Mouse (Mus musculus) ZHBTc4 (cell line): ENCODE data around the gene Zcchc14.

Source experiments
- DNase-seq: peaks from one replicate; pipeline ENCODE4 v3.0.0-alpha.2; 2011; ENCODE audit warnings: low read depth, low spot score

Zcchc14 gene

DNA sequence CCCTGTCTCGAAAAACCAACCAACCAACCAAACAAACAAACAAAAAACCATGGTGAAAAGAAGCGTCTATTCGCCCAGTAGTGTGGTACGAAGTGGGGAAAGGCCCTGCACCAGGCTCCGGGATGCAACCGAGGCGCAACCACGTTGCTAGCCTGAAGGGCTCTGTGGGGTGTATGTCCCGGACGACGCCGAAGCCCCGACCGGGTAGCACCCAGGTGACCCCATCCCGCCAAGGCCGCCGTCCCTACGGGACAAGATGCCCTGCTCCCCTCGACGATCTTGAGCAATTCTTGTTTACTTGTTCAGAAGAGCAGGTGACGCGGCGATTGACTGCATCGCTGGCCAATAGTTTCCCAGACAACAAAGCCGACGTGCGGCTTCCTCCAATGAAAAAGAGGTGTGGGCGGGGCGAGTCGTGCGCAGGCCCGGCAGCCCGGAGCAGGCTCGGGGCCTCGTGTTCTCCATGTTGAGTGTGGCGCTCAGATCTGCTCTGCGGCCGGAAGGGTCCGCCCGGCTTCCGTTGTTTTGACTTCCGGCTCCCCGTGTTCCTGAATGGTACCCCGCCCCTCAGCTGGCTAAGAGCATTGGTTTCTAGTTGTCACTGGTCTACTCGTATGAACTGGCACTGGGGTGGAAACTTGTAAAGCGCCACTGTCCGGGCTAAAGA is 67.4 kb downstream of the Zcchc14 start:
- DNase-seq = peak; percentile 99

DNA sequence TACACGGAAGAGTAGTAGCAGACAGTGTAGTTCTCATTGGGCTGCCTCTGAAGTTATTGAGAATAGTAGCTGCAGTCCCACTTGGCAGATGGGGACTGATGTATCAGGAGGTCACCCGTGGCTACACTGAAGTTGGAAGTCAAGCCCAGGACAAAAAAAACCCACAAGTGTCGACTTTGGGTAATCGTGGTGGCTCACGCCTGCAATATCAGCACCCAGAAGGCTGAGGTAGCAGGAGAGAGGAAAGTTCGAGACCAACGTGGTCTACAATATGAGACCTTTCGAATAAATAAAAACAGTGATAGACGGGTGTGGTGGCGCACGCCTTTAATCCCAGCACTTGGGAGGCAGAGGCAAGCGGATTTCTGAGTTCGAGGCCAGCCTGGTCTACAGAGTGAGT is 68.0 kb downstream of the Zcchc14 start:
- DNase-seq = no peak

- no peak for DNase-seq
Measured at GRCm38 (mm10) chr8:121583653-121584052, 69.0 kb downstream of the Zcchc14 start.

DNA sequence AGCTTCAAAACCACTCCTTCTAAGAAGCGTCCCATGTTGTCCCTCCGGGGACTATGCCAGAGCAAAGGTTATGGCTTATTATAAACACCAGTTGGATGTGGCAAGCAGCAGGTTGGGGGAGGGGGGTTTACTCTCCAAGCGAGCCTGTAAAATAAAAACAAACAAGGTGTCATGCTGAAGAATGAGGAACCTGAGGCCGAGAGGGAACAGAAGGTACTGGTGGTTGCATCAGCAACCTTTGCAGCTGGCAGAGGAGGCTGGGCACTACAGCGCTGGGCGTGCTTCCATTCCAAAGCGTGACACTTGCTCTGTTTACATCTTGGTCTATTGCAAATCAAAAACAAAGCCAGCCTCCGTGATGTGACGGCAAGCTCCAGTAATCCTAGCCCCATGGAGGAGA is 72.2 kb downstream of the Zcchc14 start:
- DNase-seq = no peak

DNA sequence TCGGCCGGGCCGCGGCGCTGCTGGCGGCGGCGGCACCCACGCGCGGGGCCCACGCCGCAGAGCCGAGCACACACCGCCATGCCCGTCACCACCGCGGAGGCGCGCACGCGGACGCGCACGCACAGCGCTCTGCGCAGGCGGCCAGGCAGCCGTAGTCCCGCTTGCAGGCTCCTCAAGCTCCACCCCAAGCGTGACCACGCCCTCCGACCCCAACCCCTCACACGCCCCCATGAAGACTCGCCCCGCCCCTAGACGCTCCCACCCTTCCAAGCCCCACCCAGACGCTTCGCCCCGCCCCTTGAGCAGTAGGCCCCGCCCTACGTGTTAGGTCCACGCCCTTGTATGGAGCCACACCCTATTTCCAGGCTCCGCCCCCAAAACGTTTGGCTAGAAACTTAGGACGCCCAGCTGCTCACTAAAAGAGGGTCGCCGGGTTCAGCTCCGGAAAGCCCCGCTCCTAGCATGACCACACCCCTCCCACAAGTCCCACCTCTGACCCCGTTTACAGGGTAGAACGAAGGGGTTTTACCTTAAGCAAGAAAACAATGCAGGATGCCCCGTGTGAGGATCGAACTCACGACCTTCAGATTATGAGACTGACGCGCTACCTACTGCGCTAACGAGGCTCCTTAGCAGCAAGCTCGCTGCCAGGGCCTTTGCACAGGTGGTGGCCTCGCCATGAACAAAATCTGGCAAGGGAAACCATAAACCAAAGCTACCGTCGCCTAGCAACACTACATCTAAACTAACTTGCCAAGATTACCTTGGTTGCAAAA is 73.8 kb downstream of the Zcchc14 start, which contains the start of gene Fbxo31:
Fbxo31 (minus strand) TSS at position 131 of the 776 bp plus-strand sequence.
- peak; percentile 98 for DNase-seq

GRCm38 (mm10) chr8:121577751-121578675 is 74.7 kb downstream of the Zcchc14 start:
- no peak for DNase-seq

- DNase-seq = no peak
Measured at GRCm38 (mm10) chr8:121575661-121576060, 77.0 kb downstream of the Zcchc14 start.

DNA sequence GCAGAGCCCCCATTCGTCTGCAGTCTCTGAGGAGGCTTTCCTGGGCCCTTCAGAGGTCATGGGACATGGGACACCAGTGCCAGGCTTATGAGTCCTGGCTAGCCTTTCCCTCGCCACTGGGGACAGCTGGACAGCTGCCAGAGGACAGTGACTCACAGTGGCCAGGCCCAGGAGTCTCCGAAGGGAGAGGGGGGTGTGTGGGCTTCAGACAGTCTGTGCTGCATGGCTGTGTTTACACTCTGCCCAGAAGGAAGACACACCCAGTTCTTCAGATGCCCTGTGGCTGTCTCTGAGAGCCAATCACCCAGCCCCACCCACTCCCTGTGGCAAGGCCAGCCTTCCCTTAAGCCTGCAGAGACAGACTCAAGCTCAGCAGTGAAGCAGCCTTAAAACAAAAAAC is 79.4 kb downstream of the Zcchc14 start:
- peak; percentile 54 for DNase-seq

GRCm38 (mm10) chr8:121572121-121572520 is 80.6 kb downstream of the Zcchc14 start:
- DNase-seq = no peak

DNA sequence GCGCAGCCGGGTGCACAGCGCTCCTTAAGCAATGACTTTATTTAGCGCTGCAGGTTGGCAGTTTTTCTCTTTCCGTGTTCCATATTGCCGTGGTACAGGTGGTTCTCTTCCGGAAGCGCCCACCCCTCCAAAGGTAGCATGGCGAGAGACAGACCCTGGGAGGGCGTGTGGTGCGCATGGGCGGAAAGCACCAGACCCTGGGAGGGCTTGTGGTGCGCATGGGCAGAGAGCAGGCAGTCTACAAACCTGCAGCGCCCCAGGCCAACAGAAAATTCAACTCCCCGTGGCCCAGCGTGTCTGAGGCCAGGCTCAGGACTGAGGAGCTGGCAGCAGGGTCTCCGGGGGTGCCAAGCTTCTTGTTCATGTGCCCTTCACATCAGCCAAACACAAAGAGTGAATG is 81.9 kb downstream of the Zcchc14 start:
- peak; percentile 79 for DNase-seq

DNA sequence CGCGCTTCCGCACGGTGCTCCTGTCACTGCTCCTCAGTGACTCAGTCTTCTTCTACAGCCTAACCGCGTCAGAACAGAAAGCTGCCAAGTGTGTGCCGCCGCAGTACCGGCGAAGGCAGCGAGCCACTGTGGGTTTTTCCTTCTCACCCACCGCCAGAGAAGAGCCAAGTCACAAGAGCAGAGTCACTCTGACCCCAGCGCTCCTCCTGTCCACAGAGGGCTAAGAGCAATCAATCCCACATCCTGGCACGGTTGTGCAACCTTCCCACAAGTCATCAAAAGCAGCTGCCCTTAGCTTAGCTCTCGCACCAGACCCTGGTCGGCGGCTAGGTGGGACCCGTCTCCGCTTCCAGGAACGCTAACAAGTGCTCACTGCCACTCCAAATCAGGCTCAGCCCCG is 82.4 kb downstream of the Zcchc14 start:
- DNase-seq = peak; percentile 47

DNA sequence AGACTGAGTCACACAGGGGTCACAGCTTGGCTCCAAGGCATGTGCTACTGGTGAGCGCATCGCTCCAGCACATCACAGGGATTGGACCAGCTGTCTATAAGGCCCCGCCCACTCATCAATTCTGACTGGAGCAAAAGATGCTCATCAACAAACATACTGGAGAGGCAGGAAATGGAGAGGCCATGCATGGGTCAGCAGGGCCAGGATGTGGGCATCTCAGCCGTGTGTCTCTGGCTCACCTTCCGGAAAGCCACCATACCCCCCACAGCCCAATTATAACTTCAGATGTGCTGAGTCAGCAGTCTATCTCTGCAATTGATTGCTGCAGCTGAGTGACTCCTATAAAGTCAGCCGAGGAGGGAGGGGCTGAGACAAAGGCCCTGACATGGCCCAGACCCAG is 84.4 kb downstream of the Zcchc14 start:
- no peak for DNase-seq

DNA sequence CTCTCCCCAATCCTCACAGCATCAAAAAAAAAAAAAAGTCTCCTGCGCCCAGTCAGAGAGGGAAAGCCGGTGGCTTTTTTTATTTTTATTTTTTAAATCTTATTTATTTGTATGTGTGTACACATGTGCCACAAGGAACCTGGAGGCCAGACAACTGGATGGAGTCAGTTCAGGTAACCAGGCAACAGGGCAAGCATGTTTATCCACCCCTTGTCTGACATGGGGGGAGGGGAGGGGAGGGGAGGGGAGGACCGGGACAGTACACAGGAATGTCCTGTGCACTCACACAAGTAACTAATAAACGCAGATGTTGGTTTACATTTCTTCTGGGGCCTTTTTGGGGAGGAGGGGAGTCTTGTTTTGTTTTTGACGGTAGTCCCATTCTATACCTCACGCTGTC is 89.0 kb downstream of the Zcchc14 start:
- no peak for DNase-seq

- no peak for DNase-seq
Measured at GRCm38 (mm10) chr8:121562941-121563351, 89.8 kb downstream of the Zcchc14 start.

GRCm38 (mm10) chr8:121561636-121562345 is 90.9 kb downstream of the Zcchc14 start:
- no peak for DNase-seq

DNA sequence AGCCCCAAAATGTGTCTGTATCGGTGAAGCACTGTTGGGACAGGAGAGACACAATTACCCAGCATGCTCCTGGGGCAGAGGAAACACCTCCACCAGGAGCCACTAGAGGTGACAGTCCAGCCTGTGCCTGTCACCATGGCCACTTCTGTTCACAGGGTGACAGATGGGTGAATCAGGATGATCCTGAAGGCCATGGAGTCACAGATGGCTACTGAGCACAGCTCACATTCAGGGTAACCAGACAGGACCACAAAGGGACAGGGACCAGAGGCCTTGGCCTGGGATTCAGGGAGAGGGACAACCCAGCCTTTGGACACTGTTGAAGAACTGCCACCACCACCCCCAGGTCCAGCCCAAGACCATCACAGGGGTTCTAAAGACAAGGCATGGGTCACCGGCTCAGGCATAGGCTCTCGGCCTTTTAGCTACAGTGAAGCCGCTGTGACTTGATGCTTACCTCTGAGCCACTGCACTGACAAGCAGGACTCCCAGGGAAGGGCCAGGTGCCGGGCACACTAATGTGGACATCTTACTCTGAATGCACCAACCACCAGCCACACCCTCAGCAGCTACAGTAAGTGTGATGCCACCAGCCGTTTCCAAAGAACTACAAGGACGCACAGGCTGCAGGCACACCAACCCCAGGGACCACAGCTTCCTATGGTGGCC is 92.1 kb downstream of the Zcchc14 start:
- DNase-seq = no peak

- no peak for DNase-seq
Measured at GRCm38 (mm10) chr8:121559801-121560200, 92.9 kb downstream of the Zcchc14 start.

- peak; percentile 68 for DNase-seq
Measured at GRCm38 (mm10) chr8:121558538-121558937, 94.2 kb downstream of the Zcchc14 start.

- no peak for DNase-seq
Measured at GRCm38 (mm10) chr8:121557746-121558145, 95.0 kb downstream of the Zcchc14 start.

DNA sequence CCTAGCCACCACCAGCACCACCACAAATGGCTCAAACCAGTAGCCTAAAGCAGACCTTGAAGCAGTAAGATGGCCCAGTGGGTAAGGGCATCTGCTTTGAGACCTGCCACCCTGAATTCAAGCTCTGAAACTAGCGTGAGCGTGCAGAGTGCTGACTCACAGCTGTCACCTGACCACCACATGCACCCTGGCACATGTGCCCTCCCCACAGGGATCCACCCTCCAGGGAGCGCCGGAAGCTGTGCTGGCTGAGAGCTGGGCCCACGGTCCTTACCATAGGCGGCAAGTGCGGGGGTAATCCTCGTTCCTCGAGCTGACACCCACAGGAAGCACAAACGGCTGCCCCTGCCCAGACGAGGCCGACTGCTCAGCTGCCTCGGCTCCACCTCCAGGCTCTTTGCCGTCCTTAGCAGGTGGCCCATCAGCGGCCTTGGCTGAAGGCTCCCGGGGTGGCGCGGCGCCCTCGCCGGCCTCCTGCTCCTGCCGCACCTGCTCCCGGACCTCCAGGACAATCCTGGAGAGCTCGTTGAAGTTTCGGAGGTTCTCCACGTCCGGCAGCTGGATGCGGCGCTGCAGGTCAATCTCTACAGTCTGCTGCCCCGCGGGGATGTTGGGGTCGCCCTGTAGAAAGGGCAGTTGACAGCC is 98.7 kb downstream of the Zcchc14 start:
- no peak for DNase-seq
